Mouse (Mus musculus) c-Kit-positive CD71-positive TER-119-positive erythroid progenitor cells, embryonic 14.5 days (primary cell): ENCODE data around the gene Gm19426.
"Not testable (repeated sequence)": the region's sequence is repeated elsewhere in the genome, so short reads cannot be mapped to it uniquely, and the experiment has no call there.

ENCODE experiments used
- DNase-seq: peaks from one replicate; pipeline ENCODE4 v3.0.0-alpha.2; 2013; ENCODE audit warnings: low spot score

Gm19426 gene

DNA sequence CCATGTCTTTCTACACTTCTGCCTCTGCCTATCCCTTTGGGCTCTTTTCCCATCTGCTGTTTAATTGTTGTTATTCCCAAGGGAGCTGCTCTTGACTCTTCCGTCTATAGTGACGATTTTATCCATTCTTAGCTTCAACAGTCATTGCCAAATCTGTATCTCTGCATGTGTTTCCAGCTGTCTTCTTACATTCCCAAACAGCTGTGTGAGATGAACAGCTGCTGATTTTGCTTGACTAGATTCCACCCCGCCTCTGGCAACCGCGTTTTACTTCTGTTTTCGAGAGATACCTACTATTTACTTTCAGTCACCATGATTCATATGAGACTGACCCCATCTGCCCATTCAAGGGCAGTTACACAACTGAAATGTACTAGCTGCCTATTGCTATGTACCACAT lies 6.7 kb upstream of the Gm19426 start:
- no peak for DNase-seq

DNA sequence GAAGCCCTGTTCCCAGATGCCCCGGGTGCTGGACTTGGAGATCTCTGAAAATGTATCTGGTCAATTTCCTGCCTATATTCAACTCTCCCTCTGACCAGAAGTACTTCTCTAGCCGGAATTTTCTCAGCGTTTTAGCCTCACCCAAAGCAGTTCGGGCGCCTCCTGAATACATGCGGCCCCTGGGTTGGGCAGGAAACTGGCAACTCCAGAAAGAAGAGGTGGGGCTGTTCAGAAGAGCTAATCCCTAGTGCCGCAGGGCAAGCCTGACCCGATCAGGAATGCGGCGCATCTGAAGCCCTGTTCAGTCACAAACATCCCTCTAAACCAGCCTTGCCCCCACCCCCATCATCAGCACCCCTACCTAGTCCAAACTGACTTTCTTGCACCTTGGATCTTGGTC lies 671 bp upstream of the Gm19426 start:
- no peak for DNase-seq

DNA sequence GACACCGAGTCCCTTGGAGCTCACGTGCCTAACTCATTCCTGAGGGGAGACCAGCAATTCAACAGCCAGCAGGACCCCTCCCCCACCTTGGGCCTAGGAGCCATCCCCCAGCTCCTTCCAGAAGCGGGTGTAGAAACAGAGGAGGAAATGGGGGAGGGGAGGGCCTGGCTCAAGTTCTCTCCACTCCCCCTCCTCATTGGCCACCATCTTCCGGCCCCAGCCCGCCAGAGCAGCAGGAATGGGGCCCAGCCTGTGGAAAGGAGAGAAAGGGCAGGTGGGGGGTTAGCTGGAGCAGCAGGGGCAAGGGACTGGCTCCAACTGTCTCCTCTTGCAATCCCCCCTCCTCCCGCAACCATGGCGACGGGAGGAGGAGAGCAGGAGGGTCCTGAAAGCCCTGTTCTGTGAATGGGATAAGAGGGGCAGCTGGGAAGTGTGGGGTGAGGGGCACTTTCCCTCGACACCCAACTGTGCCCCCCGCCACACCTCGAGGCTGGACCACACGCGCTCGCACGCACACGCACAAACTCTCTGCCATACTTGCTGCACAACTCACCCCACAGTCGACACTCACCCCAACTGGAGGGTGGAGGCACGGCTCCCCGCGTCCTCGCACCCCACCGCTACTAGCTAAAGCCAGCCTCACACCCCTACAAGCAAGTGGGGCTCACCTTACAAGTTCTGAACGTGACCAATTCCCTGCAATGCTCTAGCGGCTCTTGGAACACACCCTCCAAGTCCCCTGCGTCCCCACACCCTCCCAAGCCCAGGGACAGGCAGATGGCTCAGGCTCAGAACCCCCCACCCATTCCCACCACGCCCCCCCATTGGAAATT lies 788 bp downstream of the Gm19426 start:
- no peak for DNase-seq

DNA sequence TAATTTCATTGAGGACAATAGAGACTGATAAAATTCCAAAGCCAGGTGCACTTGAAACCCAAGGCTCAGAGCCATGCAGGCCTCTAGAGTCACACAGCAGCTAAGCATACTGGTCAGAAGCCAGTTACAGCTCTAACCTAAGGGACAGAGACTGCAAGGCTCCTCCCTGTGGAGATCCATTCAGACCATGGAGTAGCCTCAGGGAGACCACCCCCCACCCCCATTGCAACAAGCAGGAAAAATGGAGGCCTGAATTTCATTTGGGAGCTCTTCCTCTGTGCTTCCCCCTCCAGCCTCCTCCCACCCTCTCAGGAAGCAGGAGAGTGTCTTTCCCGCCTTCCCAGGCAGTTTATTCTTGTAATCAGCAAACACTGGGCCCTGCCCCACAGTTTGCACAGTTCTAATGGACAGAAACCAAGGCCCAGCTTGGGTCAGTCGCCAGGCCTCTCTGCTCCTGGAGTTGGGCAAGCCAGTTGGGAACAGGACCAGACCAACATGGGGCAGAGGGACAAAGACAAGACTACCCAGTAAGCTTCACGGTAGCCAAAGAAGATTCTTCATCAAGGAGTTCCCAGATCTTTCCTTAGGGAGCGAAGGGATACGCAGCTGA lies 1.5 kb downstream of the Gm19426 start:
- no peak for DNase-seq

DNA sequence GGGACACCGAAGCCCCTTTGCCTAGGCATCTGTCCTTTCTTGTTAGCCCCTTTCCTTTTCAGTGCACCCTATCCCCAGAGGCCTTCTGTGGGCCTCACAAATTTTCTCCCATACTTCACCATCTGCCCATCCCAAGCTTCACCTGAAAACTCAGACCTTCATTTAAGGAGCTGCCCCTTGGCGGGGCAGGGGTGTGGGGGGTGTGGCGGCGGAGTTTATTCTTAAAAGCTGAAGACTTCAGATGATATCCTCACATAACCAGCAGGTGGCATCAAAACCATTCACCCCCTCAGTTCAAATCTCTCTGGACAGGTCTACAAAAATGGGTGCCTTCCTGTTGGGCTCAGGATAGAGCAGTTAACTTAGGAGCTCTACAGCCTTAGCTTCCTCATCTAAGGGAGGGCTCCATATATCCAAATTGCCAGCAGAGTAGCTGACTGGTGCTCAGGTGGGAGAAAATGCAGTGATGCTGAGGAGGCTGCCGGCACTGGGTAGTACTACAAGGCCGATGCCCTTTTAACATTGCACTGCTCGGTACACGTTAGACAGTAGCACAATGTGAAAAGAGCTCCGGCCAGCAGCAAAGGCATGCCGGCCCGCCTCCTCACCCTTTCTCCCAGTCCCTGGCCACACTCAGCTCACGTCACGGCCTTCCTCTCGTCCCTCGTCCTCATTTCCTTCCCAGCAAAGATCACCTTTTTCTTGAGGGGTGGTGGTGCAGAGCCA lies 2.7 kb downstream of the Gm19426 start:
- no peak for DNase-seq

DNA sequence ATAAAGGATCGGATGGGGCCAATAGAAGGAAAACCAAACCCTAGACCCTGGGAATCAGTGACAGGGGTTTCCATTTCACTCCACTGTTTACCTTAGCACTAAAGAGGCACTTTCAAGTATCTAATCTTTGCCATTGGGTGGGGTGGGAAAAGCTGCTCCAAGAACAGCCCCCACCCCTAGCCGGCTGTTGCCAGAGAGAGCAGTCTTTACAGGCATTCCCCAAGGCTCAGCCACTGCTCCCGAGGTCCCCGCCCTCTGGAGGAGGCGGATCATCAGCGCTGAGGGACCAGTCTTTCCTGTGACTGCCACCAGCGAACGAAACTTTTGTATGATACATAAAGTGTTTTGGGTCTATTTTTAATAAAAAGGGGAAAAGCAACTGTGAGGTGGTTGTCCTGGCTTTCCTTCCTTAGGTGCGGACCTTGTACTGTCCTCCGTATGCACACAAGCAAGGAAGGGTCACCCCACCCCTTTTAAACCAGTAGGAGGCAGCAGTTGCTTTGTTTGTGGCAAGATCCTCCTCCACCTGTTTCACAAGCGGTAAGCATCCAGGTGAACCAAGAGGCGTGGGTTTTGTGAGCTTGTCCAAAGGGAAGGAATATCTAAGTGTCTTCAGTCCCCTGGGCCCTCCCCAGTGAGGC lies 5.1 kb downstream of the Gm19426 start:
- no peak for DNase-seq

DNA sequence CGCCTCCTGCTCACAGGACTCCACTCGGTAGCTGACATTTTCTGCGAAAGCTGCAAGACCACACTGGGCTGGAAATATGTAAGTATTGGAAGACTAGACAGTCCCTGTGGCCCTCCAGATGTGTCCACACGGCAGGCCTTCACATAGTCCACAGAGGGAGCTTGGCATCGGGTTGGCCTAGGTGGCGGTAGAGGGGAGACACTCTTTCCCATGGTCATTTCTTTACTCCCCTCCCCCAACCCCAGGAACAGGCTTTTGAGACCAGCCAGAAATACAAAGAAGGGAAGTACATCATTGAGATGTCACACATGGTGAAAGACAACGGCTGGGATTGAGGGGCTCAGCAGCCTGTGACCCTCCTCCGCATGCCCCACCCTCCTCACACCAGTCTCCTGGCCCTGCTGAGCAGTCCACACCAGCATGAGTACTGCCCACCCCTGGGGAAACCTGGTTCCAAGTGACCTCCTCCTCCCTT lies 6.0 kb downstream of the Gm19426 start:
- DNase-seq = no peak

DNA sequence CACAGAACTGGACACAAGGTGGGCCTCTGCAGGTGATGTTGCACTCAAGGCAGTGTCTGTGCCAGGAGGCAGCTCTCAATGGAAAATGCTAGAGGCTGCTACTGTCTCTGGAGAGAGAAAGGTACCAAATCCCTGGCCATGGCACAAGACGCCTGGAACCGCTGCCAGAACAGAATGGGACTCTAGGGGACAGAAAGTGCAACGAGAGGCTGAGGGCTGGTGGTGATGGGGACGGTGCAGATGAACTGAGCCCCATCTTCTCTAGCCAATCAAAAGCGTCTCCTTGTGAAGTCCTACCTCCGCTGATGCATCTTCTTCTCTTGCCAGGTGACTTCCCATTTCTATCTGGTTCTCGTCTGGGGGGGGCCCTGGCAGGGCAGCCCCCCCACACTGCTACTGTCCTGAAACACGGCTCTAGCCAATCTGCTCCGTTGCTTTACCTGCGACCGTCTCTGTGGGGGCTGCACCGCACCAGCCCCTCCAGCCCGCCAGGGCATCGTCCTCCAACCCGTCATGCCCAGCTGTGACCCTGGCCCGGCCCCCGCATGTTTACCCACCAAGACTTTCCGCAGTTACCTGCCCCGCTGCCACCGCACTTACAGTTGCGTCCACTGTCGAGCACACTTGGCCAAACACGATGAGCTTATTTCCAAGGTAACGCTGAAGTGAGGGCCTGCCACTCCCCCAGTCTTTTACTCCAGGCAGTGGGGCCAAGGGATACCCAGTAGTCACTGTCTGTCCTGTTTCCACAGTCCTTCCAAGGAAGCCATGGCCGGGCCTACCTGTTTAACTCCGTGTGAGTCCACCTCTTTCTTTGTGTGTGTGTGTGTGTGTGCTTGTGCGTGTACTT lies 6.9 kb downstream of the Gm19426 start:
- no peak for DNase-seq

DNA sequence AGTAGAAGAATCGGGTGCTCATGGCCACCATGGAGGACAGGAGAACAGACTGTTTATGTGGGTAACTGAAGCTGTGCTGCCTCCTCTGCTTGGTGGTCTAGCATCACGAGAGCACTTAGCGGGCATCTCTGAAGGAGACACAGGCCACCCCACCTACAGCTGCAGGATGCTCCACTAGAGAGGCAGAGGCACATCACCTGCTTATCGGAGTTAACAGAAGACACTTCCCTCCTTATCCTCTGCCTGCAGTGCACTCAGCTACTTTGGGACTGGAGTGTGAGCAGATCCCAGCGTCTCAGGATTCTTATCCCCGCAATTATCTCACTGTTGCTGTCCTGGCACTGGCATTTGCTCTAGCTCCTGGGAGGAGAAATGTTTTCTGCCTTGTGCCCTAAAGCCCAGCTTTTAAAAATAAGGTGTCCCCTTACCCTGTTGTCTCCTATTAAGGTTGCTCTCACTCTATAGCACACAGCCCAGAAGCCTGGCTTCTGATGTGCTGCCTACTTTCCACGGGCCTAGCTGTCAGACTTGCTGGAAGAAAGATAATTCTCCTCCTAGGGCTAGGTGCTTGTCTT lies 8.0 kb downstream of the Gm19426 start:
- peak; percentile 94 for DNase-seq

DNA sequence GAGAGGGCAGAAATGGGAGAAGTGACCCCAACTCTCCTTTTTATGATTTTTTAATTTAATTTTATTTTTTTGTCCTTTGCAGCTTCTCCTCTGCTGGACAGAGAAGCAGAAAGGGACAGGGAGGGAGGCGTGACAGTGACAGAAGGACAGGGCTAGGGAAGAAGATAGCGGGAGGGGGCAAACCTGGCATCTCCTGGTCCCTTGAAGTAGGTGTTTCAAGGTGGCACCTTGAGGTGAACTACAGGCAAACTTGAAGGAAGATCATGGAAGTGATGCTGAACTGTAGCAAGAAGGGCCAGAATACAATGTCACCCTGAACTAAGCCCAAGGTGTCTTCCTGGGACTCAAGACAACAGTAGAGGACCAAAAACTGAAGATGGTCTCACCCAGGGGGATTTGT lies 8.5 kb downstream of the Gm19426 start:
- no peak for DNase-seq

DNA sequence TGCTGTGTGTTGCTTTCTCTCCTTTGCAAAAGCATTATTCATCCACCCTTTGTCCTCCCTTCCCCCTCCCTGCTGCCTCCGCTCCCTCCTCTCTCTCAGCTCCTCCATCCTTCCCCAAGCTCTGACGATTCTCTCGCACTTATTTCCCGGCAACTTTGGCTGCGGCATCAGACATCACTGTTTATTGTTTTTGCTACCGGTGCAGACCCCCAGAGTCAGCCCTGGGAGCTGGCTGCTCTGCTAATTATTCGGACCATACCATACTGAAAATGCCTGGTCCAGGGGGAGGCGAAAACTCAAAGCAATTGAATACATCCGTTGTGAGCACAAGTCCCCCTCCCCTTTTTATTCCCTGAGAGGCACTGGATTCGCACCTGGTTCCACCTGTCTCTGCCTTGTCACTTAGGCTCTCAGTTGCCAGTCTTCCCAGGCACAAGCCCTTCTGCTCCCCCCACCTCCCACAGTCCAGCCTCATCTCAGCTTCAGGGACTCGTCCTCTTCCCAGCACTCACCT lies 9.0 kb downstream of the Gm19426 start:
- no peak for DNase-seq

DNA sequence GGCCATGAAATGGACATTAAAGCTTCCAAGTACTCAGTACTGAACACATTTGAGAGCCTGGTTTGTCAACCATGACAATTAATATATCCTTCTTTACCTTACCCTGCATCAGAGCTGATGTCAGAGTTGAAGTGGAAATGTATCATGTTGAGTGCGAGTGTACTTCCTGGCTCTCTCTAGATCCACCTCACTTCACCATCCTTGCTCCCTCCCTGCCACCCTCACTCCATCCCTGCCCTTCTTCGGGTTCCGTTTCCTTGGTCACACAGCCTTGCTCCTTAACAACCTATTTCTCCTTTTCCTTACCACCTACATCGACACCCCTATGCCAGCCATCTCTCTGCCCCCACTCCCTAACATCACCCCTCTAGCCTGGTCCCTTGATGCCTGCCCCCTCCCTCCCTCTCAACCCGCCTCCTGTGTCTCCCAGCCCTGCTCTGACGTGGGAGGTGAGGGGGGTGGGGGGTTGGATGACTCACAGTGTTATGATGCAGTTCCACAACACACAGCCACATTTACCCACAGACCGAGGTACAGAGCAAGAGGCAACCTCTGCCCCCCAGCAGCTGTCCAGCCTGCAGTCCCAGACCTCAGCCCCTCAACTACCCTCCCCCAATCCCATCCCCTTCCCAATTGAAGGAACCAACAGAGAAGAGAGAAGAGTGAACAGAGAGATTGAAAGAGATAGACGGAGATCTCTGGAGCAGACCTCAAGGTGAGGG lies 9.7 kb downstream of the Gm19426 start, which contains the start of gene Ypel4:
Gene Ypel4, plus strand, starts transcription at position 480 of the 722 bp plus-strand sequence.
- no peak for DNase-seq

DNA sequence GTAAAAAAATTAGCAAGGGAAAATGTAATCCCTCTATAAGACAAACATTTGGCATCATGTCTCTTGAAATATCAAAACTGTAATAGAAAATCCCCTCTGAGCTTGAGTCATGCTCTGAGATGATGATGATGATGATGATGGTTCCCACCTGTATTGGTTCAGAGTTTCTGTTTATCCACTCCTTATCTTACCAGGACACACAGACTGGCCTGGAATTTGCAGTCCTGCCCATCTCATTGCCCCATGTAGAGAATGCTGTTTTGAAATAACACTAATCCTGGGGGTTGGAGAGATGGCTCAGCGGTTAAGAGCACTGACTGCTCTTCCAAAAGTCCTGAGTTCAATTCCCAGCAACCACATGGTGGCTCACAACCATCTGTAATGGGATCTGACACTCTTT lies 11.1 kb downstream of the Gm19426 start:
- DNase-seq = no peak

DNA sequence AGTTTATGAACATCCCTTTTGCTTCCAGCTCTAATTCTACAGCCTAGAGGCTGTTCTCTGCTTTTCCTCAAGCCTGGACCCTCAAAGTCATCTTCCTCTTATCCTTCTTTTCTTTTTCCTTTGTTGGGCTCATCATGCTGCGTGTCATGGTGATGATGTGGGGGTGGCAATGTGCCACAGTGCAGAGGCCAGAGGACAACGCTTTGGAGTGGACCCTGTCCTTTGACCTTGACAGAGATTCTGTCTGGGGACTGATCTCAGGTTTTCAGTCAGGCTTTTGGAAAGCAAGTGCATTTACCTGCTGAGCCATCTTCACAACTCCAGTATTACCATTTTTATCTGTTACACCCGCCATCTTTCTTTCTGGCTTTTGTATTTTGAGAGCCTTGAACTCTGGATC lies 12.2 kb downstream of the Gm19426 start:
- DNase-seq = no peak

DNA sequence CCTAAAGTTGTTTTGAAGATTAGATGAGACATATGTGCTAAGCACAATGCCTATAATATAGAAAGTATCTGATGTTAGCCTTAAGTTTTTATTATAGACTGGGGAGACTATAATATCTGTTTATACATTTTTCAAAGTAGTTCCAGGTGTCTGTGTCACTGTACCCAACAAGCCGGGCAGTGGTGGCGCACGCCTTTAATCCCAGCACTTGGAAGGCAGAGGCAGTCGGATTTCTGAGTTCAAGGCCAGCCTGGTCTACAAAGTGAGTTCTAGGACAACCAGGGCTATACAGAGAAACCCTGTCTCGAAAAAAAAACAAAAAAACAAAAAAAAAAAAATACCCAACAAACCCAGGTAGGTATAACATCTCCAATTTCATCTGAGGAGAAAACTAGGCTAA lies 15.3 kb downstream of the Gm19426 start:
- DNase-seq = not testable (repeated sequence)

DNA sequence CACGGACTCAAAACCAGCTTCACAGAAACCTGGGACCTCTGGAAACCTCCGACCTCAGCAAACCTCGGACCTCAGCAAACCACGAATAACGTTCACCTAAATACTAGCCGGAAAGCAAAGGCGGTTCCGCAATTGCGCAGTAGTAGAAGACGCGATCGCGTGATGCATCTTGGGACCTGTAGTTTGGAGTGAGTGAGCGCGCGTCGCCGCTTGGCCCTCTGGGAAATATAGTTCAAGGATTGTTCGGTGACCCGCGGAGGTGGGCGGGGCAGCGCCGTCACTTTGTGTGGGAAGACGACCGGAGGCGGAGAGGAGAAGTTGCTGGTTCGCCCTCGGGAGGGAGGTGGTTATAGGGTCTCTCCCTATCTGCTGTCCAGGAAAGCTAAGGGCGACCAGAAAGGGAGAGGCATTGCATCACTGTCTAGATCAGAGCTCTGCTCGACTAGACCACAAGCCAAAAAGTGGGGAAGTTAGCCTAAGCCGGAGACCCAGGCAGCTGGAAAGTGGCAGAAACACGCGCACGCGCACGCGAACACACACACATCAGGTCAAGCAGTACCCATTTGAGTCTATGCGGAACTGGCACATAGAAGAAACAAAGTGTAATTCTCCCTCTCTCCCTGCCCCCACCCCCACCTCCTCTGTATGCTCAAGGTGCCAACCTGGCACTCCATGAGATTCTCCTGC lies 16.1 kb downstream of the Gm19426 start, which contains the start of gene Clp1:
Gene Clp1, minus strand, starts transcription at position 179 of the 687 bp plus-strand sequence.
- peak; percentile 98 for DNase-seq

DNA sequence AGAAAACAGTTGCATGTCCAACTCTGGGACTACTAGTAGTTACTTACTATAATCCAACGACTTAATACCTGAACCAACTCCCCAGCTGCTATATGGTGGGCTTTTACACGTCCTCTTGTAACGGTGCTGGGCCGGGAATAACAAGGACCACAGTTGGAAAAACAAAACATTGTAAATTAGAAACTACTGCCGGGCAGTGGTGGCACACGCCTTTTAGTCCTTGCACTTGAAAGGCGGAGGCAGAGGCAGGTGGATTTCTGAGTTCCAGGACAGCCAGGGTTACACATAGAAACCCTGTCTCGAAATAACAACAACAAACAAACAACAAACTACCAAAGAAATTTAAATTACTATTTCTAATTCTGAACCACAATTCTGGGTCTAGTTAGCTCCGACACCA lies 16.7 kb downstream of the Gm19426 start:
- no peak for DNase-seq

DNA sequence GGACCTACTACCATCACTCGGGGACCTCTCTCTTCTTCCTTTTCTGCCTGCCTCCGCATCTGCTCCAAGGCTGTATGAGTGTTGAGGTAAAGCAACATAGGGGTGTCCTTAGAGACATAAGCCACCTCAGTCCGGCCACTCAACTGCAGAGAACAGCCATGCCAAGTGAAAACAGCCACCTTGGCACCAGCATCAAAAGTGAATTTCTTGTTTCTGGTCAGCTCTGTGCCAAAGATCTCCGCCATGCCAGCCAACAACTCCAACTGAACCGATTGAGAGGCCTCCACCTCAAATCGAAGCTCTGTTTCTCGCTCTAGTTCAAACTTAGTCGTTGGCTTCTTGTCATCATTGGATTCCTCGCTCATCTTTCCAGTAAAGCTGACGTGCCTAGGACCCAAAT lies 17.7 kb downstream of the Gm19426 start:
- no peak for DNase-seq

DNA sequence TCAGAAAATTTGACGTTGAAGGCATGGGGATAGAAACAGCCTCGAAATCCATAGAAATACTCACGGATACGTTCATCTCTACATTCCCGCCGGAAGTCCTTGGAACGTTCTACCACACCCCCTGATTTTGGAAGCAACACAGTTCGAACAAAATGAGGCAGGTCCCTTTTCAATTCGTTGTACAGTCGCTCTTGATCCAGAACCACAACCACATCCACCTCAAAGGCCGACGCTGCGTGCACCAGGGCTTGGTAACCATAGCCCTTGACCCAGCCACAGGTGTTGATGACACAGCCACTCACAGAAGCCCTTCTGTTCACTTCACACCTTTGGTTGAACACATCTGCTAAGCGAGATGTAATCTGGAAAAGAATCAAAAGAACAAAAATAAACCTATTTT lies 19.6 kb downstream of the Gm19426 start:
- no peak for DNase-seq
